Mouse (Mus musculus): ENCODE data around the gene Dab2ip. TPM values are rescaled to one million over a fixed set of nuclear protein-coding genes. Genes with fewer than 3 reads are reported as not detected.

The Dab2ip gene
- total and polyA plus RNA-seq, 2 experiments = 4.1 to 8.4 TPM

GRCm38 (mm10) chr2:35655996-35656395, 97.9 kb downstream of the Dab2ip start:
- TF ChIP-seq CTCF (IDR thresholded peaks at IDR 0.05; ENCODE audit: low read depth, low read length) = no peak
- TF ChIP-seq POLR2A (IDR thresholded peaks at IDR 0.05; ENCODE audit: extremely low read depth, insufficient read depth, low read length) = no peak
- Histone ChIP-seq H3K36me3 (ENCODE audit: control insufficient read depth, insufficient read depth, low read length) (no peaks in the 10 kb centered on the region), H3K27me3 (ENCODE audit: control insufficient read depth, insufficient read depth, low read length) (no peaks in the 10 kb centered on the region), H3K4me3 (ENCODE audit: insufficient read depth, low read depth, low read length) (no peak overlapping the region), H3K27ac (replicated peaks; ENCODE audit: insufficient read depth, low read depth, low read length) (no peak overlapping the region), H3K4me1 (ENCODE audit: control insufficient read depth, insufficient read depth, low read length) (peaks cover 2% of the 10 kb centered on the region; the same call in 1 of the 2 replicates), H3K9ac (ENCODE audit: low read depth, low read length) (no peak overlapping the region), H3K79me2 (ENCODE audit: control insufficient read depth, insufficient read depth, low read length) (no peaks in the 10 kb centered on the region)
- no peak for DNase-seq (ENCODE audit: extremely low read depth, low read depth, low spot score)
- 90% methylated on average over 8 of the region's 8 CpGs for WGBS

GRCm38 (mm10) chr2:35658311-35658710, 100.2 kb downstream of the Dab2ip start:
- peaks cover 7% of the 10 kb centered on the region for H3K27me3 ChIP-seq (ENCODE audit: control insufficient read depth, insufficient read depth, low read length)
- no peak overlapping the region for H3K9ac ChIP-seq (ENCODE audit: low read depth, low read length)
- no peak overlapping the region for H3K27ac ChIP-seq (replicated peaks; ENCODE audit: insufficient read depth, low read depth, low read length)
- peak; percentile 52 for DNase-seq (ENCODE audit: extremely low read depth, low read depth, low spot score)
- 16% methylated on average over 3 of the region's 3 CpGs for WGBS
- H3K4me1 ChIP-seq (ENCODE audit: control insufficient read depth, insufficient read depth, low read length) = peaks cover 2% of the 10 kb centered on the region; the same call in 1 of the 2 replicates
- TF ChIP-seq CTCF (IDR thresholded peaks at IDR 0.05; ENCODE audit: low read depth, low read length) = no peak
- no peak for TF ChIP-seq POLR2A (IDR thresholded peaks at IDR 0.05; ENCODE audit: extremely low read depth, insufficient read depth, low read length)
- no peaks in the 10 kb centered on the region; the same call in none of the 2 replicates for H3K79me2 ChIP-seq (ENCODE audit: control insufficient read depth, insufficient read depth, low read length)
- H3K36me3 ChIP-seq (ENCODE audit: control insufficient read depth, insufficient read depth, low read length) = no peaks in the 10 kb centered on the region
- no peak overlapping the region for H3K4me3 ChIP-seq (ENCODE audit: insufficient read depth, low read depth, low read length)

- H3K4me3 ChIP-seq (ENCODE audit: insufficient read depth, low read depth, low read length) = no peak overlapping the region
- H3K27me3 ChIP-seq (ENCODE audit: control insufficient read depth, insufficient read depth, low read length) = peaks cover 7% of the 10 kb centered on the region
- H3K27ac ChIP-seq (replicated peaks; ENCODE audit: insufficient read depth, low read depth, low read length) = no peak overlapping the region
- DNase-seq (ENCODE audit: extremely low read depth, low read depth, low spot score) = peak; percentile 46
- 44% methylated on average over 5 of the region's 5 CpGs for WGBS
- TF ChIP-seq CTCF (IDR thresholded peaks at IDR 0.05; ENCODE audit: low read depth, low read length) (no peak), POLR2A (IDR thresholded peaks at IDR 0.05; ENCODE audit: extremely low read depth, insufficient read depth, low read length) (no peak)
- H3K36me3 ChIP-seq (ENCODE audit: control insufficient read depth, insufficient read depth, low read length) = no peaks in the 10 kb centered on the region
- H3K9ac ChIP-seq (ENCODE audit: low read depth, low read length) = no peak overlapping the region
- H3K4me1 ChIP-seq (ENCODE audit: control insufficient read depth, insufficient read depth, low read length) = peaks cover 2% of the 10 kb centered on the region; the same call in 1 of the 2 replicates
- H3K79me2 ChIP-seq (ENCODE audit: control insufficient read depth, insufficient read depth, low read length) = no peaks in the 10 kb centered on the region; the same call in none of the 2 replicates
Measured at GRCm38 (mm10) chr2:35659578-35660194, 101.6 kb downstream of the Dab2ip start.

- TF ChIP-seq CTCF (IDR thresholded peaks at IDR 0.05; ENCODE audit: low read depth, low read length) = no peak
- TF ChIP-seq POLR2A (IDR thresholded peaks at IDR 0.05; ENCODE audit: extremely low read depth, insufficient read depth, low read length) = no peak
- no peaks in the 10 kb centered on the region for H3K36me3 ChIP-seq (ENCODE audit: control insufficient read depth, insufficient read depth, low read length)
- no peak overlapping the region for H3K9ac ChIP-seq (ENCODE audit: low read depth, low read length)
- H3K27me3 ChIP-seq (ENCODE audit: control insufficient read depth, insufficient read depth, low read length) = peaks cover 7% of the 10 kb centered on the region
- H3K79me2 ChIP-seq (ENCODE audit: control insufficient read depth, insufficient read depth, low read length) = no peaks in the 10 kb centered on the region; the same call in none of the 2 replicates
- peaks cover 2% of the 10 kb centered on the region; the same call in 1 of the 2 replicates for H3K4me1 ChIP-seq (ENCODE audit: control insufficient read depth, insufficient read depth, low read length)
- 33% methylated on average over 18 of the region's 47 CpGs for WGBS
- DNase-seq (ENCODE audit: extremely low read depth, low read depth, low spot score) = no peak
- H3K27ac ChIP-seq (replicated peaks; ENCODE audit: insufficient read depth, low read depth, low read length) = no peak overlapping the region
- peak overlapping the region; percentile 44; the same call in 1 of the 2 replicates for H3K4me3 ChIP-seq (ENCODE audit: insufficient read depth, low read depth, low read length)
Measured at GRCm38 (mm10) chr2:35660953-35661374, 102.9 kb downstream of the Dab2ip start.

GRCm38 (mm10) chr2:35661454-35662000, 103.5 kb downstream of the Dab2ip start:
- H3K4me3 ChIP-seq (ENCODE audit: insufficient read depth, low read depth, low read length) = peak overlapping the region; percentile 76
- H3K9ac ChIP-seq (ENCODE audit: low read depth, low read length) = peak overlapping the region; percentile 73
- 4% methylated on average over 51 of the region's 51 CpGs for WGBS
- TF ChIP-seq CTCF (IDR thresholded peaks at IDR 0.05; ENCODE audit: low read depth, low read length) = no peak
- H3K36me3 ChIP-seq (ENCODE audit: control insufficient read depth, insufficient read depth, low read length) = no peaks in the 10 kb centered on the region
- peaks cover 7% of the 10 kb centered on the region for H3K27me3 ChIP-seq (ENCODE audit: control insufficient read depth, insufficient read depth, low read length)
- no peaks in the 10 kb centered on the region; the same call in none of the 2 replicates for H3K79me2 ChIP-seq (ENCODE audit: control insufficient read depth, insufficient read depth, low read length)
- no peak overlapping the region for H3K27ac ChIP-seq (replicated peaks; ENCODE audit: insufficient read depth, low read depth, low read length)
- no peak for DNase-seq (ENCODE audit: extremely low read depth, low read depth, low spot score)
- peaks cover 2% of the 10 kb centered on the region; the same call in 1 of the 2 replicates for H3K4me1 ChIP-seq (ENCODE audit: control insufficient read depth, insufficient read depth, low read length)

Measured in liver, adult 2 months (tissue).